Mouse (Mus musculus): ENCODE measurements around the gene Ap1m2. TPM values are rescaled to one million over a fixed set of nuclear protein-coding genes. Genes with fewer than 3 reads are reported as not detected.
"Not testable (repeated sequence)": the region's sequence is repeated elsewhere in the genome, so short reads cannot be mapped to it uniquely, and the experiment has no call there.

The Ap1m2 gene
- total RNA-seq, 2 experiments from 2014 or later: 0.58 TPM; not detected in 1

DNA sequence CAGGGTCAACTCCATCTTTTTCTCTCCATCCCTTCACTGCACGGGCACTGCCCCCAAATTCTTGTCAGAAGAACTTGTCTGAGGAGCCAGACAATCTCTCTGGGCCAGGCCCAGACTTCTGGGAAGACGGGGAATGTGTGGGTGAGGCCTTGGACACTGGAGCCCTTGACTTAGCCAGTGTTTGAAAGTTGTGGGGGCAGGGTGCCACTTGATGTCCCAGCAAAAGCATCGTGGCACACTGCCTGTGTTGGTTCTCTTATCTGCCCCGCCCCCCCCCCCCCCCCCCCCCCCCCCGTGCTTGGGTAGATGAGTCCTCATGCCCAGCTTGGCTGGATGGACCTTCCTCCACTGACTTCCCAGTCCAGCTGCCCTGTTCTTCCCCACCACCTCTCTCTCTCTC lies 16.9 kb upstream of the Ap1m2 start:
- ATAC-seq (replicated peaks; ENCODE audit: low FRiP score, poor library complexity, severe bottlenecking): no peak

- ATAC-seq (replicated peaks; ENCODE audit: low FRiP score, poor library complexity, severe bottlenecking): no peak
Measured at GRCm38 (mm10) chr9:21328041-21328440, 15.9 kb upstream of the Ap1m2 start.

DNA sequence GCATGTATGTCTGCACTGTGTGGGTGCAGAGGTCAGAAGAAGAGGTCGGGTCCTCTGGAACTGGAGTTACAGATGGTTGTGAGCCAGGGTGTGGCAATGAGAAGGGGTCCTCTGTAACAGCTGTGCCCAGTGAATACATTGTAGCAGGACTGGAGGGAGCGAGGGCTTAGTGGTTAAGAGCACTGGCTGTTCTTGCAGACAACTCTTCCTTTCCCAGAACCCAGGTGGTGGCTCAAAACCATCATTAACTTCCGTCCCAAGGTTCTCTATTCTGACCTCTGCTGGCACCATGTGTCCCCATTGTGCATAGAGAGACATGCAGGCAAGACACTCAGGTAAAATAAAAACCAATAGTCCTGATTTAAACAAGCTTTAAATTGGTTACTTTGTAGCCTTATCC lies 15.4 kb upstream of the Ap1m2 start:
- no peak for ATAC-seq (replicated peaks; ENCODE audit: low FRiP score, poor library complexity, severe bottlenecking)

GRCm38 (mm10) chr9:21324269-21324668 lies 12.1 kb upstream of the Ap1m2 start:
- ATAC-seq (replicated peaks; ENCODE audit: low FRiP score, poor library complexity, severe bottlenecking): no peak

GRCm38 (mm10) chr9:21322917-21323297 lies 10.8 kb upstream of the Ap1m2 start:
- not testable (repeated sequence) for ATAC-seq (replicated peaks; ENCODE audit: low FRiP score, poor library complexity, severe bottlenecking)

- ATAC-seq (replicated peaks; ENCODE audit: low FRiP score, poor library complexity, severe bottlenecking): no peak
Measured at GRCm38 (mm10) chr9:21322211-21322916, 10.2 kb upstream of the Ap1m2 start.

DNA sequence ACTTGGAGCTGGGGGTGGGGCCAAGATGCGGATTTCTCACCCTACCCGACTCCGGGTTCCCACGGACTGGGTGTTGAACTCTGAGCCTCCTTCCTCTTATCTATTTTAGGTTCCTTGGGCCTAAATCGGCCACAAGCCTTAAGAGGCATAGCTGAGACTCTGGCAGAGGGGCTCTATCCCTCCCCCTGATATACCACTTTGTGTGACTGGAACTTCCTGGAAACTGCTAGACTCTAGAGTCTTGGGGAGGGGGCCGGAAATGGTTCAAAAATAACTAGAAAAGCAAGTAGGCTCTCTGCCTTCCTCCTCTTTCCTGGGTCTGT lies 9.3 kb upstream of the Ap1m2 start:
- ATAC-seq (replicated peaks; ENCODE audit: low FRiP score, poor library complexity, severe bottlenecking): peak; percentile 42

DNA sequence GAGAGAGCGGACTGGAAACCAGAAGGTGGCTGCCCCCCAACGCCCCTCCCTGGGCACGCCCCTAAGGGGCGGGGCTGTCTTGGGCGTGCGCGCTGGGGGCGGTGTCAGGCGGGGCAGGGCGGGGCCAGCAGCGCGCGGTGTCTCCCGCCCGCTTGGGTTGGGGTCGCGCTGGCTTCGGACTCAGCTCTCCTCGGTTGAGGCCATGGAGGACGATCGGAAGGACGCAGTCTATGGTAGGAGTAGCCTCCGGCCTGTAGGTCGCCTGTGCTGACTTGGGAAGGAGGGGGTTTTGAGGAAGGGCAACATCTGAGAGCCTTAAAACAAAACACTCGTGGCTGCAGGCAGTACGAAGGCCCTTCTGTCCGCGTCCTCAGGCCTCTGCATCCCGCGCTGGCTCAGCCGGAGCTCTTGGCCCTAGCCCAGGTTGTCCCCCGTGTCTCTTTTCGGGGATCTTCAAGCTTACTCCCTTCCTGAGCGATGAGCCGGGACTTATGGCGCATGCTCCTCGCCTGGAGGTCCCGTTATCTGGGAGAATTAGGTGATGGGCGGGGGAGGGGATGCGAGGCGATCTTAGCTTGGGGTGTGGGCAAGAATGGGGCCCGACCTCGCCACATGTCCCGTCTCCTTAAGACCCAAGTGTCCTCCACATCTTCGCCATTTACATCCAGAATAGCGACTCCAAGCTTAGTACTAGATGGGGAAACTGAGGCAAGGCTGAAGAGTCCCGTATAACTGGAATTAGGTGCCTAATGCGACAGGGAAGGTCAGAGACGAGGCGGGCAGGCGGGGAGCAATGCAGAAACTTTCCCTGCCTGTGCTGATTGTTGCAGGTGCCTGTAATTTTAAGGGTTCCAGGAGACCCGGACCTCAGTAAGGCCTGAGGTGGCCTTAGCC lies 8.7 kb upstream of the Ap1m2 start, which contains the start of gene Slc44a2:
Slc44a2 (plus strand) TSS at position 80 of the 894 bp plus-strand sequence.
- ATAC-seq (replicated peaks; ENCODE audit: low FRiP score, poor library complexity, severe bottlenecking): peak; percentile 90

GRCm38 (mm10) chr9:21320280-21320618 lies 8.1 kb upstream of the Ap1m2 start:
- ATAC-seq (replicated peaks; ENCODE audit: low FRiP score, poor library complexity, severe bottlenecking): peak; percentile 21; the same call in 1 of the 2 replicates

GRCm38 (mm10) chr9:21319503-21319902 lies 7.4 kb upstream of the Ap1m2 start:
- ATAC-seq (replicated peaks; ENCODE audit: low FRiP score, poor library complexity, severe bottlenecking): no peak

DNA sequence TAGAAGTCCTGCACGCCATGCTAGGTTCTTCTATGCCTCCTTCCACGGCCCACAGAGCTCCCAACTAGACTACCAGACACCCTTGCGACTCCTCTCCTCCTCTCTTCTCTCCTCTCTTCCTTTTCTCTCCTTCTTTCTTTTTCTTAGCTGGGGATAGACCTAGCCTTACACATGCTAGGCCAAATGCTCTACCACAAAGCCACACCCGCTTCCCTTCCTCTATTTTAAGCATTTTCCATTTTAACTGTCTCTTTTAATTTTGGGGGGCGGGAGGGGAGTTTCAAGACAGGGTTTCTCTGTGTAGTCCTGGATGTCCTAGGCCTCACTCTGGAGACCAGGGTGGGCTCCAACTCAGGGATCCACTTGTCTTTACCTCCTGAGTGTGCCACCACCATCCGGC lies 6.7 kb upstream of the Ap1m2 start:
- ATAC-seq (replicated peaks; ENCODE audit: low FRiP score, poor library complexity, severe bottlenecking): no peak

- ATAC-seq (replicated peaks; ENCODE audit: low FRiP score, poor library complexity, severe bottlenecking): no peak
Measured at GRCm38 (mm10) chr9:21316696-21317095, 4.6 kb upstream of the Ap1m2 start.

- no peak for ATAC-seq (replicated peaks; ENCODE audit: low FRiP score, poor library complexity, severe bottlenecking)
Measured at GRCm38 (mm10) chr9:21315421-21315820, 3.3 kb upstream of the Ap1m2 start.

DNA sequence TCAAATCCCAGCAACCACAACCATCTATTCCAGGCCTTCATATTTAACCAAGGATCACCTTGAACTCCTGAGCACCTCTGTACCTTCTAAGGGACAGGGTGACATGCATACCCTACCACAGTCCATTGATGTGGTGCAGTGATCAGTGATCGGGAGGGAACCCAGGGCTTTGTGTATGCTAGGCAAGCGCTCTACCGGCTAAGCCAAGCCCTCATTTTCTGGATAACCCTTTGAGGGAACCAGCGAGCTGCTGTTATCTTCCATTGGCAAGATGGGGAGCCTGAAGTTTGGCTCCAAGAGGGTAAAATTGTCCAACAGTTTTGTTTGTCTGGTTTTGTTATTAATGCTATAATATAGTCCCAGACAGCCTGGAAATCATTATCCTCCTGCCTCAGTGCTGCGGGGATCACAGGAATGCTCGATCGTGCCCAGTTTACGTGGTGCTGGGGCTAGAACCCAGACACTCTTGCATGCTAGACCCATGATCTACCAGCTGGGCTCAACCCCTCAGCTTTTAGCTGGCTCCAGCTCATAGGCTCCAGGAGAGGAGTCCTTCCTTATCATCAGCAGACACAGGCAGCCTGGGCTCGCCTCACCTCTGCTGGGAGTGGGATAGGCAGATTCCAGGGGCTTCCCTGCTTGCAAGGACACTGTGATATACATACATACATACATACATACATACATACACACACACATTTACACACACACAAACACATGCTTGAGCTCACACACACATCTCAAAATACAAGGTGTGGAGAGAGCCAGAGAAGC lies 2.4 kb upstream of the Ap1m2 start:
- ATAC-seq (replicated peaks; ENCODE audit: low FRiP score, poor library complexity, severe bottlenecking): peak; percentile 52; the same call in 1 of the 2 replicates

- peak; percentile 88 for ATAC-seq (replicated peaks; ENCODE audit: low FRiP score, poor library complexity, severe bottlenecking)
Measured at GRCm38 (mm10) chr9:21313394-21313793, 1.3 kb upstream of the Ap1m2 start.

- ATAC-seq (replicated peaks; ENCODE audit: low FRiP score, poor library complexity, severe bottlenecking): no peak
Measured at GRCm38 (mm10) chr9:21311695-21312094, 442 bp downstream of the Ap1m2 start.

DNA sequence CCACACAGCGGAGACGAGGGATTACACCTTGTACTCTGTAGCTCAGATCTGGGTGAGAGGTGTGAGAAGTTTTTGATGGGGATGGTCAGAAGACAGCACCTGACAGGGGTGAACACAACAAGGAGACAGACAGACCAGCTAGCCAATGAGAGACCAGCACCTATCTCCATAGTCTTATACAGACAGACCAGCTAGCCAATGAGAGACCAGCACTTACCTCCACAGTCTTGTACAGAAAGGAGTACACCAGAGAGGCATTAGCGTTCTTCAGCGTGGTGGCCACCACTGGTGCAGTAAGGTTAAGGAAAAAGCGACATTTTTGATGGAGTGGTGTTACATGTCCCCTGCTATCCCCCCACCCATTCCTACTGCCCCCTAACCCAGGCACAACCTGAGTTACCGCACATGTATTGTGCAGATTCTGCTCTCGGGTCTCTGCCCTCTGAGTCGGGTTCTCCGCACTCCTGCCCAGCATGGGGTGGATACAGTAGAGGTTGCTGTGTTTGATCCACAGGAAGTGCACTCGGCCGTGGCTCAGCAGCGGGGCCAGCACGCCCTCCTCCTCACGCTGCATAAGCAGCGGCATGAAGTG lies 2.9 kb downstream of the Ap1m2 start:
- peak; percentile 69 for ATAC-seq (replicated peaks; ENCODE audit: low FRiP score, poor library complexity, severe bottlenecking)

- no peak for ATAC-seq (replicated peaks; ENCODE audit: low FRiP score, poor library complexity, severe bottlenecking)
Measured at GRCm38 (mm10) chr9:21305065-21305464, 7.1 kb downstream of the Ap1m2 start.

DNA sequence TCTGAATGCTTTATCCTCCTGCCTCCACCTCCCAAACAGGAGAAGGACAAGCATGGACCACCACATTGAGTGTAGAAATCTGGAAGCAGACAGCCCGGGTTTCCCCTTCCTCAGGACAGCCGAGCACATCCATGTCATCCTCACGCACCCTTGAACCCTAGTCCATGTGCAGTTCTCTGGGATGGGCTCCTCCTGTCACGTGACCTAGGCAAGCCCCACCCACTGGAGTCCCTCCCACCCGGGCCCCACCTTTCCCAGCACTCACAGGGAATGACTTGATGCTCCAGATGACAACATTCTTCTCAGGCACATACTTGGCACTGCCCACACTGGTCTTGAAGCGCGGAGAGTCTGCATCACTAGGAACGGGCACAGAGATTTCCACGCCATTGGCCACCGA lies 13.1 kb downstream of the Ap1m2 start:
- ATAC-seq (replicated peaks; ENCODE audit: low FRiP score, poor library complexity, severe bottlenecking): 0 out of 2 replicates have a peak, but pooled peaks have one; percentile 24

DNA sequence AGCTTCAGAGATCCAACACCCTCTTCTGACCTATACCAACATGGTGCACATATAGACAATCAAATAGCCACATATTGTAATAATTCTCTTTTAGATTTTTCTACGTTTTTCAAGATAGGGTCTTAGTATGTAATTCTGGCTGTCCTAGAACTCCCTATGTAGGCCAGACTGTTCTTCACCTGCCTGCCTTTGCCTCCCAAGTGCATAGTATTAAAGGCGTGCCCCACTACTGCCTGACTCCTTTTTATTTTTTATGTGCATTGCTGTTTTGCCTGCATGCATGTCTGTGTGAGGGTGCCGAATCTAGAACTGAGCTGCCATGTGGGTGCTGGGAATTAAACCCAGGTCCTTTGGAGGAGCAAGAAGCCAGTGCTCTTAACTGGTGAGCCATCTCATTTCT lies 19.9 kb downstream of the Ap1m2 start:
- no peak for ATAC-seq (replicated peaks; ENCODE audit: low FRiP score, poor library complexity, severe bottlenecking)

Measured in erythroblast, adult 5-6 weeks (primary cell).